Mouse (Mus musculus): ENCODE data around the gene Tmem69.

DNA sequence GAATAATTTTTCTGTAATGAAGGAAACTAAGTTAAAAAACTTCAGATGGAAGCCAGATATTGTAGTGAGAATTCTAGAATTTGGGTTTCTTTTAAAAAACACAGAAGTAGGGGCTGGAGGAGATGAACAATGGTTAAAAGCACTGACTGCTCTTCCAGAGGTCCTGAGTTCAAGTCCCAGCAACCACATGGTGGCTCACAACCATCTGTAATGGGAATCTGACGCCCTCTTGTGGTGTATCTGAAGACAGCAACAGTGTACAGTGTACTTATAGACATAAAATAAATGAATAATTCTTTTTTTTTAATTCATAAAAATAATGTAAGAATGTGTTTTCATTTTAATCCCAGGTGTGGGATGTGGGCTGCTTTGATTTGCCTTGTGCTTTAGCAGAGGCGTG is 24.6 kb downstream of the Tmem69 start:
- TF ChIP-seq POLR2A (IDR thresholded peaks at IDR 0.05; ENCODE audit: borderline replicate concordance, extremely low read depth, insufficient read depth, insufficient read length, poor library complexity, severe bottlenecking), result no peak
- no peak for TF ChIP-seq CTCF (IDR thresholded peaks at IDR 0.05; ENCODE audit: borderline replicate concordance, extremely low read depth, insufficient read depth, insufficient read length)

All from brain, embryonic 14.5 days (tissue).